Mouse (Mus musculus) brain, embryonic 14.5 days (tissue): ENCODE results near the gene Kcnab3.

Source experiments
- CTCF ChIP-seq: fragments of 200-500 bp; IDR thresholded peaks from 2 replicates; pipeline ENCODE4 v1.5.1; 2012; ENCODE audit warnings: inconsistent platforms, mild to moderate bottlenecking, moderate library complexity, borderline replicate concordance; ENCODE audit not compliant: insufficient read depth, insufficient read length; ENCODE audit errors: extremely low read depth
- POLR2A ChIP-seq: fragments of 200-500 bp; IDR thresholded peaks from 2 replicates; pipeline ENCODE4 v1.6.1; 2012; ENCODE audit warnings: mild to moderate bottlenecking, inconsistent platforms, borderline replicate concordance; ENCODE audit not compliant: poor library complexity, insufficient read depth, insufficient read length, severe bottlenecking; ENCODE audit errors: extremely low read depth

- TF ChIP-seq CTCF (no peak), POLR2A (no peak)
Measured at GRCm38 (mm10) chr11:69357690-69358089, 31.6 kb downstream of the Kcnab3 start.
